Mouse (Mus musculus): ENCODE results near the gene Pik3cb. TPM values are rescaled to one million over a fixed set of nuclear protein-coding genes. Genes with fewer than 3 reads are reported as not detected.
A peak's percentile ranks its signal among the peaks of the same experiment; 100 is the strongest.

Pik3cb gene
- total RNA-seq, 2 experiments from 2014 or later, result 3.7 to 4.7 TPM

DNA sequence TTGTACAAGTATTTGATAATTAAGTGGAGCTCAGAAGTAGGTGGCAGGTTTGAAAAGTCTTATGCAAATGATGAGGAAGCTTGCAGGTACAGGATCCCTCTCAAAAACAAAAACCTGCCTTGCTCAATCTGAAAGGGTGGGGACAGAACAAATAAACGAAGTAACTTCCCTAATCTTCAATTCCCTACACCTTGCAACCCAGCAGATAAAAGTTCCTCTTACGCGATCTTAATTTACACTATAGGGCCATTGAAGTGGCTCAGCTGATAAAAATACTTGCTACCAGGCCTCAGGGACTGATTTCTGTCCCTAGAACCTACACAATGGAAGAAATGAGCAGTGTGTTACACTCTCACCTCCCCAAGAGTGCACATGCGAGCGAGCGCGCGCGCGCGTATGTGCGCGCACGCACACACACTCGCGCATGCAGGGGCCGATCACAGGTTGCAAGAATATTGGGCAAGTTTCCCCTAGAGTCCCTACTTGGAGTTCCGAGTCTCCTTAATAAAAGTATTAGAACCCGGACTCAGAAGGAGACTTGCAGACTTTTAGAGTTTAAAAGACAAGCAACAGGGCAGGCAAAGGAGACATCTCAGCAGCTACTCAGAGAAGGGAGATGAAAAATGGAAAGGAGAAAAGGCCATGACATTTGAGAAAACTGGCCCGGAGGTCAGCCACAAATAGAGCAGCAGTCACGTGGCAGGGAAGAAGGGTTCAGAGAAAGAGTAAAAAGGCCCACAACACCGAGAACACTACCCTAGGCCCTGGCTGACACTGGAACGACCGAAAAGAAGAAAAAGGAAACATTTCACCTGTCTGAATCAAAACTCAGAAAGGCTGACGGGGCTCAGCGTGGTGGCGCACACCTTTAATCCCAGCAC lies 6.7 kb upstream of the Pik3cb start:
- DNase-seq, result no peak

DNA sequence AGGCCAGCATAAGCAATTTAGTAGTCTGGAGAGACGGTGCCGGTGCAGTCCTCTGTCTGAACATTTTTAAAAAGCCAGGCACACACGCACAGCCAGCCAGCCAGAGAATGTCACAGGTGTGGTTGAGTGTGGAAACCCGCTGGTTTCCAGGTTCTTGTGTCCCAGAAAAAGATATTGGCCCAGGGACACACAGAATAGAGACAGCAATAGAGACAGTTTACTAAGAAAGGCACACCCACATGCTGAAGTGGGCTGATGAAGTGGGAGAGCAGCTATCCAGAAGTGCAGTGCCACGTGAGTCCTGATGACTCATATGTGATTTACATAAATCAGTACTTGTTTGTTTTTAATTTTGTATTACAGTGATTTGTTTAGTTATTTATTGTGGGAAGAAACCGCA lies 5.3 kb upstream of the Pik3cb start:
- no peak for DNase-seq

DNA sequence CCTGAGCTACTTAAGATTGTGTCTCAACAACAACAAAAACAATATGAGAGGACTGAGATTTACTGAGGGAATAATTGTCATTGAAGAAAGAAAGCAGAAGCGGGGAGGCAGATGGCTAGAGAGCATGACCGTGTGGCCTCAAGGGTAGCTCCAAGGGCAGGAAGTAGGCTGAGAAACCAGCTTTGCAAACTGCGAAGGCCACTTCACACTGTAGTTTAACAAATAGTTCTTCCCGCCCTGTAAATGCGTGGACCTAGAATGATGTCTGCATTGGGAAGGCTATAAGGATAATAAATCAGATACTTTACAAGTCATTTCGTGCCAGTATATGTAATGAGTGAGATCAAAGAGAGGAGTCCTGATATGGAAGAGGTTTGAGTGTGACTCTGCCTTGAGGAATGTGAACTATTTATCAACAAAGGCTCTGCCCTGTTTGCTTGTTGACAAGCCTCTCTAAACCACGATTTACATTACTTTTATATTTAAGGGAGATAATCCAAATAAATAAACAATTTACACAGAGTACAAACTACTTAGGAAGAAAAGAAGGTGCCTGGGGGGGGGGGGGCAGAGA lies 4.1 kb upstream of the Pik3cb start:
- DNase-seq, result no peak

GRCm38 (mm10) chr9:99141618-99142017 lies 1.2 kb upstream of the Pik3cb start:
- no peak for DNase-seq

GRCm38 (mm10) chr9:99141171-99141570 lies 750 bp upstream of the Pik3cb start:
- DNase-seq, result no peak

- peak; percentile 36 for DNase-seq
Measured at GRCm38 (mm10) chr9:99139194-99140023, 1.0 kb downstream of the Pik3cb start.

DNA sequence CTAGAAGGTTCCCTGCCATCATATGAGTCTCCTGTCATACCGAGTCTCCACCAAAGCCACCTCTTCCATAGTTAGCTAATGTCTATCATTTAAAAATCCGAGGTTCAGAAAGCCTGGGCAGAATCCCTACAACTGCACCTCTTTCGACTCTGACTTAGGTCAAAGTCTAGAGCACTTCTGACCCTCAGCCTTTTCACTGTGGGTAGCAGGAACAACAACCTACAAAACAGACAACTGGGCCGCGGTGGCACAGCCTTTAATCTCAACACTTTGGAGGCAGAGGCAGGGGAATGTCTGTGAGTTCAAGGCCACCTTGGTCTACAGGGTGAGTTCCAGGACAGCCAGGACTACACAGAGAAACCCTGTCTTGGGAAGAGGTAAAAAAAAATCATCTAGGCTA lies 3.1 kb downstream of the Pik3cb start:
- DNase-seq, result no peak

- no peak for DNase-seq
Measured at GRCm38 (mm10) chr9:99131951-99132470, 8.4 kb downstream of the Pik3cb start.

DNA sequence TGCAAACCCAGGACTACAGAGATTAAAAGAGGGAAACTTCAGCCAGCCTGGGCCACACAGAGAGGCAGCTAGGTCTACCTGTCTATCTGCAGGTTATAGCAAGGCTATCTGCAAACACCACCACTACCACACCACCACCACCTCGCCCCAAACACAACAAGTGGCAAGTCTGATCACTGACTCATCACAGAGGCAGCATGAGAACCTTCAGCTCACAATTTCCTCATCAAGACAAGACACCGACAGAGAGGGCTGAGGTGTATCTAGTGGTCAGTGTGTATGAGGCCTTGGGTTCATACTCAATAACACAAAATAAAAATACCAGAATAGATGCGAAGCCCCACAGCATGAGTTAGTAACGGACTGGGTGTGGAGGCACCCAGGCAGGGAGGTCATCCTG lies 9.3 kb downstream of the Pik3cb start:
- DNase-seq, result no peak

GRCm38 (mm10) chr9:99127578-99127977 lies 12.8 kb downstream of the Pik3cb start:
- DNase-seq, result no peak

DNA sequence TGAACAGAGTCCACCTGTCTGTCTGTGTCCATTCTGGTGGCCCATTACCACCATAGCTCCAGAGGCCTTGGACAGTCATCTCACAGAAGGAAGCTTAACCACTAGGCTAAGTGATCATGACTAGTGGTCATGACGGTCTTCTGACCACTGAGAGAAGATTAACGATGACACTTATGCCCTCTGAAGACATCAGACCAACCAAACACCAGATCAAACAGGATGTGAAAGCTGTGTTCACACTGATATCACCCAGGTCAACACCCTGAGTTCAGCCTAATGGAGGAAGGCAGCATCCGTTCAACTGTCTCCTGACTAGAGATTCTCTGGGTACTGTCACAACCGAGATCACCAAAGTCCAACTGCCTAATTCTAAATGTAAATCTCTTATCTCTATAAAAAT lies 17.7 kb downstream of the Pik3cb start:
- DNase-seq, result no peak

- DNase-seq, result no peak
Measured at GRCm38 (mm10) chr9:99112409-99112808, 28.0 kb downstream of the Pik3cb start.

DNA sequence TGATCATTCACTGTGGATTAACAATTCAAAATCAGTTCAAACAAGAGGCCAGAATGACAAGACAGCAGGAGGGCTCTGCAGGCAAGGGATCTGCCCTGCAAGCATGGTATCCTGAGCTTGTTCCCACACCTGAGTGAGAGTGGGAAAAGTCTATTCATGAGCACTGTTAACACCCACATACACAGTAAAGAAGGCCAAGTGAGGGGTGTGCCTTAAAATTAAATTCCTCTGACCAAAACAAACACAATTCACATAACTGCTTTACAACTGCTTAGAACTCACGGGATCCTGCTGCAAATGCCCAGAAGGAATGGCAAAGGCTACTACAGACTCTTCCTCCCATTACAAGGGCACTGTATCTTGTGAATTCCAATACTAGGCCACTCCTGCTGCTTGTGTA lies 29.3 kb downstream of the Pik3cb start:
- DNase-seq, result no peak

DNA sequence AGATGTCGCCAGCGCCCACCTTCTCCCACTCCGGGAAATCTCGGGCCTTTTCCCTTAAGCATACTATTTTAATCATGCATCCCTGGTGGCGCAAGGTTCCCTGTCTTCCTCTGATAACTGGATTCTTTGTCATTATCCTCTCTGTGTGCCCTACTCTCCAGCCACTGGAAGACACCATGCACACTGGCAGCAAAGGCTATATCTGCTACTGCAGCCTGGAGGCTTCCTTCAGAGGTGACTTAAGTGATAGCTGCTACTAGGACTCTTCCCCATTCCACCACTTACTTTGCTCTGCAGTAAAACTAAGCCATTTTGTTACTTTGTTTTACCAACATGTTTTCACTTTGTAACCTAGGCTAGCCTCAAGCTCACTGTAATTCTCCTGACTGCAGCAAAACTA lies 30.2 kb downstream of the Pik3cb start:
- DNase-seq, result no peak

DNA sequence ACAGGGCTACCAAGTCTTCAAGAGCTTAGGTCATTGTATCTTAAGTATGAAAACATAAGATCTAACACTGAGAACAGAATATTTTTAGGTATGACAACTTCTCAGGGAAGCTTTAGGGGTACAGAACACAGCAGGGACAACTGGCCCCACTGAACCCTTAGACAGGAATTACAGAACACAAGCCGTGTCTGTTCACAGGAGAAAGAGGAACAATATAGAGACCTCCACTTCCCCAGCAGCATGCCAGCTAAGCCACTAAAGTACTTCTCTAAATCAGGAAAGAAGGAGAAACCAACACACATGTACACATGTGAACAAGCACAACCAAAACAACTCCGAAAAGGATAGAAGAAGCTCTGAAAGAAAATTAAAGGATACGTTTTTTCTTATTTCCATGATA lies 30.8 kb downstream of the Pik3cb start:
- DNase-seq, result no peak

GRCm38 (mm10) chr9:99104449-99104848 lies 36.0 kb downstream of the Pik3cb start:
- DNase-seq, result no peak

DNA sequence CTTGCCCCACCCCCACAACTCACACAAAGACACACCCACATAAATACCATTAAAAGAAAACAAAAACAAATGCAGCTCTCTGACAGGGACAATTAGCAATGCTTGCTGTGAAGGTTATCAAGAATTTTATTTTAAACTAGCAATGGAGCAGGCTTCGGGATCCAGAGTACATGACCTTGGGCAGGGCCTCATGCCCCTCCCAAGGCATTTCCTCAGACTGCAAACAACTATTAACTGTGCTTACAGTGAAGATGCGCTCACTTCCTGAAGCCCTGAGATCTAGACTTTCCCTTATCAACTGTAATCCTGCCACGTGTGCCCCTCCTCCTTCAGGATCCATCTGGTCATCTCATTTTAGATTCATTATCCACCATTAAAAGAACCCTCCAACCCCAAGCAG lies 36.6 kb downstream of the Pik3cb start:
- no peak for DNase-seq

GRCm38 (mm10) chr9:99098482-99099129 lies 41.8 kb downstream of the Pik3cb start:
- no peak for DNase-seq

DNA sequence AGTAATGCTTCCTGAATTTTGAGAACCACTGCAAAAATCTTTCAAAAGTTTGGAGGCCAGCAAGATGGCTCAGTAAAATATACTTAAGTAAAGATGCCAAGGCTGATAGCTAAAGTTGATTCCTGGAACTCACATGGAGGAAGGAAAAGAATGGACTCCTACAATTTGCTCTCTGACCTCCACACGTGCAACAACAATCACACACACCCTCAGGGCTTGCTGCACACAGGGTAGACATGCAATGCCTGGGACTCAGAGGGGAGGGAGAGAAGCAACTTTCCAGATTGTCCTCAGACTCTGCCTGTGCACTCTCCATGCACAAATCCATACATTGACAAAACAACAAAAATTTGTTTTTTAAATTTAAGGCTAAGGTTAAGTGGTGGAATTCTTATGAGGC lies 42.8 kb downstream of the Pik3cb start:
- no peak for DNase-seq

GRCm38 (mm10) chr9:99095192-99095591 lies 45.2 kb downstream of the Pik3cb start:
- DNase-seq, result no peak

DNA sequence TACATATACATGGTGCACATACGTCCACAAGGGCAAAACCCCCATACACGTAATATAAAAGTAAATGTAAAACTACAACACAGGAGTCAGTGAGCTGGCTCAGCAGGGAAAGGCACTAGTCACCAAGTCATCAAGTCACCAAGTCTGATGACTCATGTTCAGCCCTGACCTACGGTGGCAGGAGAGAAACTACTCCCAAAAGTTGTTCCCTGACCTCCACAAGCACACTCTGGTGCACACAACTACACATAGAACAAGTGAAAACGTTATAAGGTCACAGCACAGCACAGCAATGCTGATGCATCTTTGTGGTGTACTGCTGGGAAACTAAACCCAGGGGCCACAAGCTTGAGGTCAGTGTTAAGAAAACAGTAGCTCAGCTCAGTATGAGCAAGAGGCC lies 49.9 kb downstream of the Pik3cb start:
- DNase-seq, result no peak

- no peak for DNase-seq
Measured at GRCm38 (mm10) chr9:99089904-99090303, 50.5 kb downstream of the Pik3cb start.
